Mouse (Mus musculus): Measurements from ENCODE around the gene Hmg20b. TPM values are rescaled to one million over a fixed set of nuclear protein-coding genes. Genes with fewer than 3 reads are reported as not detected.

Hmg20b gene
- total RNA-seq, 2 experiments from 2014 or later, result 107 to 108 TPM

GRCm38 (mm10) chr10:81309571-81309970 is 40.7 kb downstream of the Hmg20b start:
- no peak for DNase-seq (ENCODE audit: low spot score in 2 of 2)

- DNase-seq (ENCODE audit: low spot score in 2 of 2), result no peak
Observed at GRCm38 (mm10) chr10:81306837-81307682, 43.2 kb downstream of the Hmg20b start.

- no peak for DNase-seq (ENCODE audit: low spot score in 2 of 2)
Observed at GRCm38 (mm10) chr10:81306173-81306668, 44.1 kb downstream of the Hmg20b start.

- no peak for DNase-seq (ENCODE audit: low spot score in 2 of 2)
Observed at GRCm38 (mm10) chr10:81305663-81306062, 44.6 kb downstream of the Hmg20b start.

GRCm38 (mm10) chr10:81304597-81305238 is 45.6 kb downstream of the Hmg20b start:
- peak in 1 of 2 experiments; percentile 53 for DNase-seq (ENCODE audit: low spot score in 2 of 2)

- DNase-seq (ENCODE audit: low spot score in 2 of 2), result no peak
Observed at GRCm38 (mm10) chr10:81303761-81304160, 46.5 kb downstream of the Hmg20b start.

GRCm38 (mm10) chr10:81303258-81303657 is 47.0 kb downstream of the Hmg20b start:
- DNase-seq (ENCODE audit: low spot score in 2 of 2), result no peak

- no peak for DNase-seq (ENCODE audit: low spot score in 2 of 2)
Observed at GRCm38 (mm10) chr10:81302781-81303218, 47.5 kb downstream of the Hmg20b start.

GRCm38 (mm10) chr10:81302288-81302687 is 48.0 kb downstream of the Hmg20b start:
- DNase-seq (ENCODE audit: low spot score in 2 of 2), result no peak

GRCm38 (mm10) chr10:81301321-81301720 is 49.0 kb downstream of the Hmg20b start:
- DNase-seq (ENCODE audit: low spot score in 2 of 2), result no peak

- no peak for DNase-seq (ENCODE audit: low spot score in 2 of 2)
Observed at GRCm38 (mm10) chr10:81300352-81300907, 49.9 kb downstream of the Hmg20b start.

- DNase-seq (ENCODE audit: low spot score in 2 of 2), result no peak
Observed at GRCm38 (mm10) chr10:81299585-81300351, 50.5 kb downstream of the Hmg20b start.

GRCm38 (mm10) chr10:81298369-81299100 is 51.7 kb downstream of the Hmg20b start:
- DNase-seq (ENCODE audit: low spot score in 2 of 2), result no peak

GRCm38 (mm10) chr10:81297845-81298244 is 52.4 kb downstream of the Hmg20b start:
- no peak for DNase-seq (ENCODE audit: low spot score in 2 of 2)

- no peak for DNase-seq (ENCODE audit: low spot score in 2 of 2)
Observed at GRCm38 (mm10) chr10:81297246-81297645, 53.0 kb downstream of the Hmg20b start.

Small RNA genes within 50 kb of the gene (microRNA-seq; reads per million reads assigned to microRNA genes)
- gene Mir6913, result not detected

Other genes with a start within 250 kb of the Hmg20b start
- 100 to 1,000 TPM; 149 to 157 TPM for gene Map2k2, start 244.6 kb downstream of the Hmg20b start, total RNA-seq (2021)
- 10 to 100 TPM; 71.8 to 76.6 TPM for gene Zbtb7a, start 215.3 kb downstream of the Hmg20b start, total RNA-seq (2021)
- gene Pias4, start 182.6 kb downstream of the Hmg20b start, total RNA-seq (2021), result 10 to 100 TPM; 34.0 to 34.4 TPM
- gene Eef2, start 173.8 kb downstream of the Hmg20b start, total RNA-seq (2021), result 1,000 to 10,000 TPM; 1,728 to 1,734 TPM
- 10 to 100 TPM; 53.4 to 63.6 TPM for gene Dapk3, start 167.5 kb downstream of the Hmg20b start, total RNA-seq (2021)
- not detected for gene 4930442H23Rik, start 166.6 kb downstream of the Hmg20b start, total RNA-seq (2021)
- gene Nmrk2, start 148.4 kb downstream of the Hmg20b start, total RNA-seq (2021), result under 1 TPM in 1 of 2 experiments, not detected in 1; 0.20 TPM
- gene Atcay, start 119.6 kb downstream of the Hmg20b start, total RNA-seq (2021), result 1 to 10 TPM; 5.3 to 5.4 TPM
- gene Zfr2, start 117.3 kb downstream of the Hmg20b start, total RNA-seq (2021), result 10 to 100 TPM; 20.9 to 21.7 TPM
- 1 to 10 TPM; 2.9 to 3.0 TPM for gene Matk, start 97.5 kb downstream of the Hmg20b start, total RNA-seq (2021)
- gene Mrpl54, start 83.5 kb downstream of the Hmg20b start, total RNA-seq (2021), result 100 to 1,000 TPM; 107 to 108 TPM
- gene Apba3, start 83.5 kb downstream of the Hmg20b start, total RNA-seq (2021), result 10 to 100 TPM; 47.8 to 49.5 TPM
- 1 to 10 TPM; 1.8 to 3.1 TPM for gene Tjp3, start 58.9 kb downstream of the Hmg20b start, total RNA-seq (2021)
- gene Pip5k1c, start 57.5 kb downstream of the Hmg20b start, total RNA-seq (2021), result 10 to 100 TPM; 65.2 to 71.1 TPM
- 10 to 100 TPM; 43.8 to 44.4 TPM for gene Cactin, start 29.4 kb downstream of the Hmg20b start, total RNA-seq (2021)
- gene Tbxa2r, start 21.7 kb downstream of the Hmg20b start, total RNA-seq (2021), result 10 to 100 TPM; 27.3 to 30.6 TPM
- gene Gipc3, start 7.2 kb downstream of the Hmg20b start, total RNA-seq (2021), result 1 to 10 TPM; 2.3 to 2.6 TPM
- 10 to 100 TPM; 21.2 to 22.0 TPM for gene Mfsd12, start 7.0 kb upstream of the Hmg20b start, total RNA-seq (2021)
- 1 to 10 TPM; 6.3 to 8.2 TPM for gene 4930404N11Rik, start 15.3 kb upstream of the Hmg20b start, total RNA-seq (2021)
- gene Fzr1, start 28.0 kb upstream of the Hmg20b start, total RNA-seq (2021), result 10 to 100 TPM; 69.1 to 70.7 TPM
- gene Dohh, start 33.9 kb upstream of the Hmg20b start, total RNA-seq (2021), result 10 to 100 TPM; 49.4 to 49.7 TPM
- gene Gm48551, start 34.0 kb upstream of the Hmg20b start, total RNA-seq (2021), result 1 to 10 TPM; 1.7 to 1.8 TPM
- 1 to 10 TPM; 2.6 to 4.1 TPM for gene Gm48552, start 38.5 kb upstream of the Hmg20b start, total RNA-seq (2021)
- gene Smim24, start 42.6 kb upstream of the Hmg20b start, total RNA-seq (2021), result 10 to 100 TPM in 1 of 2 experiments, 1 to 10 TPM in 1; 1.2 to 13.2 TPM
- 100 to 1,000 TPM; 120 to 129 TPM for gene Nfic, start 105.2 kb upstream of the Hmg20b start, total RNA-seq (2021)
- 1 to 10 TPM; 3.5 to 4.2 TPM for gene Celf5, start 132.2 kb upstream of the Hmg20b start, total RNA-seq (2021)
- 100 to 1,000 TPM; 107 to 117 TPM for gene Ncln, start 145.9 kb upstream of the Hmg20b start, total RNA-seq (2021)
- gene S1pr4, start 149.7 kb upstream of the Hmg20b start, total RNA-seq (2021), result 1 to 10 TPM; 2.0 to 2.7 TPM
- gene Gna15, start 173.7 kb upstream of the Hmg20b start, total RNA-seq (2021), result 1 to 10 TPM in 1 of 2 experiments, under 1 TPM in 1; 0.67 to 1.2 TPM
- 10 to 100 TPM; 74.2 to 74.4 TPM for gene Gna11, start 194.7 kb upstream of the Hmg20b start, total RNA-seq (2021)
- 100 to 1,000 TPM; 639 to 647 TPM for gene Aes, start 209.0 kb upstream of the Hmg20b start, total RNA-seq (2021)
- 10 to 100 TPM; 24.9 to 30.4 TPM for gene Tle2, start 224.1 kb upstream of the Hmg20b start, total RNA-seq (2021)

Data from adrenal gland, postnatal 4 days (tissue).